Mouse (Mus musculus): Measurements from ENCODE around the gene Eef1g.

- TF ChIP-seq CTCF (conservative IDR thresholded peaks at IDR 0.05; ENCODE audit: low read length), result no peak
- TF ChIP-seq POU5F1 (IDR thresholded peaks at IDR 0.05; ENCODE audit: borderline replicate concordance, low read length), result no peak
- no peak for TF ChIP-seq NANOG (IDR thresholded peaks at IDR 0.05; ENCODE audit: borderline replicate concordance, low read length)
Observed at GRCm38 (mm10) chr19:8930117-8930516, 36.7 kb upstream of the Eef1g start.
